Mouse (Mus musculus): Measurements from ENCODE around the gene Haspin. TPM values are rescaled to one million over a fixed set of nuclear protein-coding genes. Genes with fewer than 3 reads are reported as not detected.
"Not testable (repeated sequence)": the region's sequence is repeated elsewhere in the genome, so short reads cannot be mapped to it uniquely, and the experiment has no call there.

Haspin gene
- polyA plus RNA-seq, 1 experiment from 2014 or later = 12.1 TPM

- H3K27ac ChIP-seq (replicated peaks; ENCODE audit: low read depth, low read length) = no peak overlapping the region
- no peak overlapping the region for H3K4me2 ChIP-seq (ENCODE audit: low read depth, low read length)
- H3K27me3 ChIP-seq (replicated peaks; ENCODE audit: control insufficient read depth, insufficient read depth, low read length) = no peaks in the 10 kb centered on the region
- no peaks in the 10 kb centered on the region for H3K9me3 ChIP-seq (ENCODE audit: control insufficient read depth, low read length)
- peaks cover 12% of the 10 kb centered on the region; the same call in 1 of the 2 replicates for H3K36me3 ChIP-seq (ENCODE audit: control insufficient read depth, insufficient read depth, low read length)
- no peak overlapping the region for H3K9ac ChIP-seq (ENCODE audit: low read depth, low read length)
- peaks cover 15% of the 10 kb centered on the region; the same call in 1 of the 2 replicates for H3K4me1 ChIP-seq (ENCODE audit: control insufficient read depth, insufficient read depth, low read length)
- DNase-seq (ENCODE audit: low spot score) (no peak), ATAC-seq (ENCODE audit: low read depth) (no peak)
- WGBS = 97% methylated on average over 6 of the region's 6 CpGs
- H3K4me3 ChIP-seq (ENCODE audit: low read depth, low read length) = no peak overlapping the region
These were observed 5.1 kb downstream of the Haspin start for GRCm38 (mm10) chr11:73132999-73133398.

- no peaks in the 10 kb centered on the region for H3K9me3 ChIP-seq (ENCODE audit: control insufficient read depth, low read length)
- 0 out of 2 replicates have a peak, but pooled peaks cover 7% of the 10 kb centered on the region for H3K4me1 ChIP-seq (ENCODE audit: control insufficient read depth, insufficient read depth, low read length)
- 78% methylated on average over 7 of the region's 7 CpGs for WGBS
- no peak overlapping the region for H3K27ac ChIP-seq (replicated peaks; ENCODE audit: low read depth, low read length)
- no peak overlapping the region for H3K4me3 ChIP-seq (ENCODE audit: low read depth, low read length)
- H3K9ac ChIP-seq (ENCODE audit: low read depth, low read length) = no peak overlapping the region
- H3K4me2 ChIP-seq (ENCODE audit: low read depth, low read length) = no peak overlapping the region
- DNase-seq (ENCODE audit: low spot score) = peak; percentile 6
- no peaks in the 10 kb centered on the region for H3K27me3 ChIP-seq (replicated peaks; ENCODE audit: control insufficient read depth, insufficient read depth, low read length)
- peaks cover 12% of the 10 kb centered on the region; the same call in 1 of the 2 replicates for H3K36me3 ChIP-seq (ENCODE audit: control insufficient read depth, insufficient read depth, low read length)
- ATAC-seq (ENCODE audit: low read depth) = no peak
These were observed 7.1 kb downstream of the Haspin start for GRCm38 (mm10) chr11:73131020-73131419.

- no peak for DNase-seq (ENCODE audit: low spot score)
- 96% methylated on average over 6 of the region's 6 CpGs for WGBS
- no peak for ATAC-seq (ENCODE audit: low read depth)
- Histone ChIP-seq H3K27me3 (replicated peaks; ENCODE audit: control insufficient read depth, insufficient read depth, low read length) (no peaks in the 10 kb centered on the region), H3K9me3 (ENCODE audit: control insufficient read depth, low read length) (no peaks in the 10 kb centered on the region), H3K27ac (replicated peaks; ENCODE audit: low read depth, low read length) (no peak overlapping the region), H3K4me3 (ENCODE audit: low read depth, low read length) (no peak overlapping the region), H3K4me1 (ENCODE audit: control insufficient read depth, insufficient read depth, low read length) (no peaks in the 10 kb centered on the region), H3K36me3 (ENCODE audit: control insufficient read depth, insufficient read depth, low read length) (no peaks in the 10 kb centered on the region), H3K9ac (ENCODE audit: low read depth, low read length) (no peak overlapping the region), H3K4me2 (ENCODE audit: low read depth, low read length) (no peak overlapping the region)
These were observed 11.6 kb downstream of the Haspin start for GRCm38 (mm10) chr11:73126495-73126894.

GRCm38 (mm10) chr11:73111414-73111813 lies 26.7 kb downstream of the Haspin start:
- ATAC-seq (ENCODE audit: low read depth) (no peak), DNase-seq (ENCODE audit: low spot score) (no peak)
- Histone ChIP-seq H3K4me2 (ENCODE audit: low read depth, low read length) (no peak overlapping the region), H3K36me3 (ENCODE audit: control insufficient read depth, insufficient read depth, low read length) (no peaks in the 10 kb centered on the region), H3K27ac (replicated peaks; ENCODE audit: low read depth, low read length) (no peak overlapping the region), H3K4me1 (ENCODE audit: control insufficient read depth, insufficient read depth, low read length) (no peaks in the 10 kb centered on the region), H3K4me3 (ENCODE audit: low read depth, low read length) (no peak overlapping the region), H3K9ac (ENCODE audit: low read depth, low read length) (no peak overlapping the region), H3K9me3 (ENCODE audit: control insufficient read depth, low read length) (no peaks in the 10 kb centered on the region), H3K27me3 (replicated peaks; ENCODE audit: control insufficient read depth, insufficient read depth, low read length) (no peaks in the 10 kb centered on the region)
- 67% methylated on average over 6 of the region's 6 CpGs for WGBS

- WGBS = 83% methylated on average over 3 of the region's 3 CpGs
- Histone ChIP-seq H3K4me2 (ENCODE audit: low read depth, low read length) (no peak overlapping the region), H3K27ac (replicated peaks; ENCODE audit: low read depth, low read length) (no peak overlapping the region), H3K4me1 (ENCODE audit: control insufficient read depth, insufficient read depth, low read length) (no peaks in the 10 kb centered on the region), H3K9ac (ENCODE audit: low read depth, low read length) (no peak overlapping the region), H3K36me3 (ENCODE audit: control insufficient read depth, insufficient read depth, low read length) (no peaks in the 10 kb centered on the region), H3K4me3 (ENCODE audit: low read depth, low read length) (no peak overlapping the region), H3K27me3 (replicated peaks; ENCODE audit: control insufficient read depth, insufficient read depth, low read length) (no peaks in the 10 kb centered on the region), H3K9me3 (ENCODE audit: control insufficient read depth, low read length) (no peaks in the 10 kb centered on the region)
- no peak for DNase-seq (ENCODE audit: low spot score)
- no peak for ATAC-seq (ENCODE audit: low read depth)
These were observed 28.2 kb downstream of the Haspin start for GRCm38 (mm10) chr11:73109941-73110340.

- Histone ChIP-seq H3K4me2 (ENCODE audit: low read depth, low read length) (no peak overlapping the region), H3K27ac (replicated peaks; ENCODE audit: low read depth, low read length) (no peak overlapping the region), H3K4me1 (ENCODE audit: control insufficient read depth, insufficient read depth, low read length) (no peaks in the 10 kb centered on the region), H3K9me3 (ENCODE audit: control insufficient read depth, low read length) (no peaks in the 10 kb centered on the region), H3K9ac (ENCODE audit: low read depth, low read length) (no peak overlapping the region), H3K4me3 (ENCODE audit: low read depth, low read length) (no peak overlapping the region), H3K36me3 (ENCODE audit: control insufficient read depth, insufficient read depth, low read length) (no peaks in the 10 kb centered on the region), H3K27me3 (replicated peaks; ENCODE audit: control insufficient read depth, insufficient read depth, low read length) (no peaks in the 10 kb centered on the region)
- 73% methylated on average over 14 of the region's 14 CpGs for WGBS
- ATAC-seq (ENCODE audit: low read depth) (no peak), DNase-seq (ENCODE audit: low spot score) (no peak)
These were observed 29.0 kb downstream of the Haspin start for GRCm38 (mm10) chr11:73108898-73109625.

GRCm38 (mm10) chr11:73108195-73108897 lies 29.7 kb downstream of the Haspin start:
- 73% methylated on average over 5 of the region's 5 CpGs for WGBS
- Histone ChIP-seq H3K27me3 (replicated peaks; ENCODE audit: control insufficient read depth, insufficient read depth, low read length) (no peaks in the 10 kb centered on the region), H3K4me1 (ENCODE audit: control insufficient read depth, insufficient read depth, low read length) (no peaks in the 10 kb centered on the region), H3K9ac (ENCODE audit: low read depth, low read length) (no peak overlapping the region), H3K4me3 (ENCODE audit: low read depth, low read length) (no peak overlapping the region), H3K36me3 (ENCODE audit: control insufficient read depth, insufficient read depth, low read length) (no peaks in the 10 kb centered on the region), H3K27ac (replicated peaks; ENCODE audit: low read depth, low read length) (no peak overlapping the region), H3K4me2 (ENCODE audit: low read depth, low read length) (no peak overlapping the region), H3K9me3 (ENCODE audit: control insufficient read depth, low read length) (no peaks in the 10 kb centered on the region)
- ATAC-seq (ENCODE audit: low read depth) (no peak), DNase-seq (ENCODE audit: low spot score) (no peak)

- not testable (repeated sequence) for H3K9me3 ChIP-seq (ENCODE audit: control insufficient read depth, low read length); H3K4me3 ChIP-seq (ENCODE audit: low read depth, low read length); H3K4me1 ChIP-seq (ENCODE audit: control insufficient read depth, insufficient read depth, low read length); H3K27me3 ChIP-seq (replicated peaks; ENCODE audit: control insufficient read depth, insufficient read depth, low read length); ATAC-seq (ENCODE audit: low read depth); H3K36me3 ChIP-seq (ENCODE audit: control insufficient read depth, insufficient read depth, low read length); H3K9ac ChIP-seq (ENCODE audit: low read depth, low read length); H3K27ac ChIP-seq (replicated peaks; ENCODE audit: low read depth, low read length); H3K4me2 ChIP-seq (ENCODE audit: low read depth, low read length); DNase-seq (ENCODE audit: low spot score)
- 28% methylated on average over 3 of the region's 3 CpGs for WGBS
These were observed 30.7 kb downstream of the Haspin start for GRCm38 (mm10) chr11:73107358-73107757.

All from embryonic facial prominence, embryonic 14.5 days (tissue).